Mouse (Mus musculus) adrenal gland, postnatal 14 days (tissue): ENCODE measurements around the gene Olfr361. TPM values are rescaled to one million over a fixed set of nuclear protein-coding genes. Genes with fewer than 3 reads are reported as not detected.
"Not testable (repeated sequence)": the region's sequence is repeated elsewhere in the genome, so short reads cannot be mapped to it uniquely, and the experiment has no call there.

Experiments
- DNase-seq: peaks from one replicate; pipeline ENCODE4 v3.0.0; 2021; ENCODE audit warnings: mixed read lengths
- long read RNA-seq, 2 experiments: library from polyadenylated mRNA; stranded (forward); transcript quantifications; one replicate each; pipeline ENCODE4 v2.0.0; 2021
- total RNA-seq: library from RNA; stranded (reverse); gene quantifications from 2 replicates; pipeline ENCODE4 v1.2.3, GENCODE M21; 2021

Gene Olfr361
- not detected in 2 replicates for total RNA-seq
- long read RNA-seq, experiment 1, result 0 reads
- long read RNA-seq, experiment 2, result 0 reads

GRCm38 (mm10) chr2:37089190-37089589 lies at the start of gene Olfr361:
Gene Olfr361 (minus strand): TSS chr2:37089290.
- not testable (repeated sequence) for DNase-seq

- DNase-seq, result no peak
Observed at GRCm38 (mm10) chr2:37117810-37118209, 28.7 kb upstream of the Olfr361 start, which contains the start of gene Olfr362. Gene Olfr362 (minus strand): TSS chr2:37117910.

- DNase-seq, result no peak
Observed at GRCm38 (mm10) chr2:37065446-37065845, 23.6 kb downstream of the Olfr361 start, which contains the start of gene Olfr360. Gene Olfr360 (plus strand): TSS chr2:37065746.

Other genes starting within 250 kb of the Olfr361 start
- gene Olfr350, start 243.0 kb downstream of the Olfr361 start, total RNA-seq, result not detected in 2 replicates
- gene Olfr351, start 226.6 kb downstream of the Olfr361 start, total RNA-seq, result not detected in 2 replicates
- not detected in 2 replicates for gene Olfr352, start 220.8 kb downstream of the Olfr361 start, total RNA-seq
- gene Olfr353, start 196.4 kb downstream of the Olfr361 start, total RNA-seq, result not detected in 2 replicates
- not detected in 2 replicates for gene Olfr354, start 183.6 kb downstream of the Olfr361 start, total RNA-seq
- gene Olfr355, start 160.4 kb downstream of the Olfr361 start, total RNA-seq, result not detected in 2 replicates
- not detected in 2 replicates for gene Olfr356, start 152.2 kb downstream of the Olfr361 start, total RNA-seq
- gene Olfr357, start 95.5 kb downstream of the Olfr361 start, total RNA-seq, result not detected in 2 replicates
- not detected in 2 replicates for gene Olfr358, start 80.0 kb downstream of the Olfr361 start, total RNA-seq
- gene Olfr360, start 23.5 kb downstream of the Olfr361 start, total RNA-seq, result not detected in 2 replicates
- not detected in 2 replicates for gene Olfr362, start 28.6 kb upstream of the Olfr361 start, total RNA-seq
- not detected in 2 replicates for gene Olfr364-ps1, start 50.0 kb upstream of the Olfr361 start, total RNA-seq
- not detected in 2 replicates for gene Olfr365, start 98.9 kb upstream of the Olfr361 start, total RNA-seq
- not detected in 2 replicates for gene Olfr366, start 122.3 kb upstream of the Olfr361 start, total RNA-seq
- not detected in 2 replicates for gene Olfr368, start 237.2 kb upstream of the Olfr361 start, total RNA-seq